Mouse (Mus musculus) kidney, postnatal 0 days (tissue): ENCODE measurements around the gene Ces2c. TPM values are rescaled to one million over a fixed set of nuclear protein-coding genes. Genes with fewer than 3 reads are reported as not detected.

Experiments used
- ATAC-seq: fragments of 200-750 bp; cut with Nextera tagmentation; replicated peaks from 2 replicates; pipeline ENCODE4 v1.8.0; 2017; ENCODE audit warnings: low read depth, moderate number of reproducible peaks, moderate TSS enrichment, moderate library complexity; ENCODE audit not compliant: low FRiP score
- DNase-seq: peaks from one replicate; pipeline ENCODE4 v3.0.0-alpha.2; 2016; ENCODE audit warnings: low spot score
- H3K27ac ChIP-seq: fragments of 300-500 bp; sonication (generic); 2 replicates; pipeline ENCODE4 v1.5.1; 2014; ENCODE audit warnings: mild to moderate bottlenecking
- H3K27me3 ChIP-seq: fragments of 300-500 bp; sonication (generic); 2 replicates; pipeline ENCODE4 v1.6.1; 2014; ENCODE audit warnings: low read length, mixed read lengths; ENCODE audit not compliant: insufficient read depth
- H3K36me3 ChIP-seq: fragments of 300-500 bp; sonication (generic); 2 replicates; pipeline ENCODE4 v1.6.1; 2014; ENCODE audit warnings: low read length, mixed read lengths; ENCODE audit not compliant: insufficient read depth
- H3K4me1 ChIP-seq: fragments of 300-500 bp; sonication (generic); replicated peaks from 2 replicates; pipeline ENCODE4 v1.6.1; 2014; ENCODE audit warnings: antibody characterized with exemption, low read length, mixed read lengths; ENCODE audit not compliant: insufficient read depth
- H3K4me2 ChIP-seq: fragments of 300-500 bp; sonication (generic); 2 replicates; pipeline ENCODE4 v1.6.1; 2014; ENCODE audit warnings: mild to moderate bottlenecking, low read length, moderate library complexity, mixed read lengths
- H3K4me3 ChIP-seq: fragments of 300-500 bp; sonication (generic); replicated peaks from 2 replicates; pipeline ENCODE4 v1.5.1; 2014; ENCODE audit warnings: low read depth, low read length
- H3K9ac ChIP-seq: fragments of 300-500 bp; sonication (generic); 2 replicates; pipeline ENCODE4 v1.6.1; 2014; ENCODE audit warnings: low read depth, low read length
- H3K9me3 ChIP-seq: fragments of 300-500 bp; sonication (generic); replicated peaks from 2 replicates; pipeline ENCODE4 v1.6.1; 2016; ENCODE audit warnings: low read length, inconsistent platforms, mixed read lengths
- CTCF ChIP-seq: IDR thresholded peaks from 2 replicates; pipeline ENCODE4 v1.5.1; 2016; ENCODE audit warnings: antibody characterized with exemption, low read depth, mild to moderate bottlenecking, moderate library complexity
- WGBS: fragments of 180-500 bp; shearing (Covaris S2); extraction: QIAGEN DNeasy Blood & Tissue Kit; methylation state at CpG from one replicate; pipeline ENCODE4 v1.1.7; 2014; 5-methylcytosine and 5-hydroxymethylcytosine counted together
- polyA plus RNA-seq: library from polyadenylated mRNA; unstranded; fragments of >200 nt; fragmentation: Nextera tagmentation; extraction: Ambion mirVana; gene quantifications from 2 replicates; pipeline ENCODE4 v1.2.1, GENCODE M21; 2015

The Ces2c gene
- 0.38 and 0.45 TPM in 2 replicates for polyA plus RNA-seq

DNA sequence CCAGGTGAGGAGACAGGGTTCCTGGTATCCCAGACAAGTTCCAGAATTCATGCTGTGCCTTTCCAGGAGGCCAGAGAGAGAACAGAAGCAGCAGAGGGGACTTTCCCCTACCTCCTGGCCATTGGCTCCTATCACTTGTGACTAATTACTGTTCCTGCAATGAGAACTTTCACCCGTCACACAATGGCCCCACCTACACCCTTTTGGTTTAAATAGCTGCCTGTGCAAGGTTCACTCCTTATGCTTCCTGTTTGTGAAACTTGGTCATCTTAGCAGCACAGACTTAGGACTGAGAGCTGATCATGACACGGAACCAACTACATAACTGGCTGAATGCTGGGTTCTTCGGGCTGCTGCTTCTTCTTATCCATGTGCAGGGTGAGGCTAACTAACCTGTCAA is at the start of gene Ces2c:
Gene Ces2c, plus strand, starts transcription at position 238 of the 400 bp plus-strand sequence.
- no peak within 1 kb of the TSS for H3K9ac ChIP-seq
- no peak within 1 kb of the TSS for H3K4me2 ChIP-seq
- no peak within 1 kb of the TSS for H3K27ac ChIP-seq
- H3K36me3 ChIP-seq = no peaks in the 10 kb centered on the region
- H3K4me3 ChIP-seq = no peak within 1 kb of the TSS
- no peak for DNase-seq
- TF ChIP-seq CTCF = no peak
- no peaks in the 10 kb centered on the region for H3K27me3 ChIP-seq
- no peak for ATAC-seq
- H3K4me1 ChIP-seq = no peaks in the 10 kb centered on the region
- H3K9me3 ChIP-seq = no peaks in the 10 kb centered on the region
- 76% methylated on average over 3 of the region's 3 CpGs for WGBS

GRCm38 (mm10) chr8:104799385-104799784 is 47.5 kb upstream of the Ces2c start:
- no peak for TF ChIP-seq CTCF
- Histone ChIP-seq H3K27me3 (no peaks in the 10 kb centered on the region), H3K9me3 (no peaks in the 10 kb centered on the region), H3K4me2 (no peak overlapping the region), H3K4me3 (no peak overlapping the region), H3K27ac (no peak overlapping the region), H3K4me1 (no peaks in the 10 kb centered on the region), H3K9ac (no peak overlapping the region), H3K36me3 (no peaks in the 10 kb centered on the region)
- ATAC-seq (no peak), DNase-seq (no peak)
- WGBS = 86% methylated on average over 1 of the region's 1 CpGs

- no peak overlapping the region for H3K4me2 ChIP-seq
- no peaks in the 10 kb centered on the region for H3K27me3 ChIP-seq
- H3K4me3 ChIP-seq = no peak overlapping the region
- no peak overlapping the region for H3K9ac ChIP-seq
- no peak for ATAC-seq
- 70% methylated on average over 2 of the region's 2 CpGs for WGBS
- H3K36me3 ChIP-seq = no peaks in the 10 kb centered on the region
- TF ChIP-seq CTCF = no peak
- no peaks in the 10 kb centered on the region for H3K4me1 ChIP-seq
- DNase-seq = no peak
- no peak overlapping the region for H3K27ac ChIP-seq
- H3K9me3 ChIP-seq = no peaks in the 10 kb centered on the region
Observed at GRCm38 (mm10) chr8:104806127-104806526, 40.7 kb upstream of the Ces2c start.

- Histone ChIP-seq H3K4me1 (no peaks in the 10 kb centered on the region), H3K36me3 (no peaks in the 10 kb centered on the region), H3K9me3 (no peaks in the 10 kb centered on the region), H3K4me2 (no peak overlapping the region), H3K27me3 (no peaks in the 10 kb centered on the region), H3K27ac (no peak overlapping the region), H3K4me3 (no peak overlapping the region), H3K9ac (no peak overlapping the region)
- no peak for TF ChIP-seq CTCF
- 78% methylated on average over 7 of the region's 7 CpGs for WGBS
- ATAC-seq (no peak), DNase-seq (no peak)
Observed at GRCm38 (mm10) chr8:104808542-104809413, 38.1 kb upstream of the Ces2c start.

DNA sequence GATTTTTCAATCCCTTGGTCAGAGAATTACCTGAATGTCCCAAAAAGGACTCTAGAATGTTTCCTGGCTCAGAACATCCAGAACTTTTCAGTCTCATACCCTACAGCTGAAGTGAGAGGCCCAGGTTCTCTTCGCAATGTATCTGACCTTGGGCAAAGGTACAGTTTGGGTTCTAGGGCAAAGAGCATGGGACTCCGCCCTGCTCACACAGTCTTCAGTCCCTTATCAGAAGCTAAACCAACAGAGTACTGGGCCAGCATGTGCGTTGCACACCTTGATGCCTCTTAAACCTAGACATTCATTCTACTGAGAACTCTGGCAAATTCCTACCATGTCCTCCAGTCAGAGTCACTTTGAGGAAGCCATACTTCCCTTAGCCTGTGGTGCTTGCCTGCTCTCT is 37.4 kb upstream of the Ces2c start:
- no peaks in the 10 kb centered on the region for H3K4me1 ChIP-seq
- 91% methylated on average over 3 of the region's 3 CpGs for WGBS
- no peaks in the 10 kb centered on the region for H3K36me3 ChIP-seq
- H3K27me3 ChIP-seq = no peaks in the 10 kb centered on the region
- no peak overlapping the region for H3K9ac ChIP-seq
- H3K9me3 ChIP-seq = no peaks in the 10 kb centered on the region
- no peak overlapping the region for H3K4me3 ChIP-seq
- DNase-seq (no peak), ATAC-seq (no peak)
- TF ChIP-seq CTCF = no peak
- no peak overlapping the region for H3K27ac ChIP-seq
- H3K4me2 ChIP-seq = no peak overlapping the region

DNA sequence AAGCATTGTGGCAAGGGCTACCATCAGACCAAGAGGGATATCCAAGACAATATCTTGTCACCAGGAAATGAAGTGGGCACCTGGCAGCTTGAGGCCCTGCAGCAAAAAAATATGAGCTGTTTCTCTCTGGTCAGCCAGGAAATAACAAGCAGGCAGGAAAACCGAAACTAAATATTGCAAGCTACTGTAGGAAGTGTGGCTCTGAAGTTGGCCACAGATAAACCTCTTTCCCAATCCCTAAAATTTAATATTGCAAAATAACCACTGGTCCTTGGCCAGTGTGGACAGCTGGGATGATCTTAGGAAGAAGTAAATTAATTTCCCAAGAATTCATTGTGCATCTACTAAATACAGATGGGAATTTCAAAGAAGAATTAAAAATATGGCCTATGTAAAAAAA is 20.0 kb upstream of the Ces2c start:
- H3K9ac ChIP-seq = no peak overlapping the region
- H3K4me1 ChIP-seq = no peaks in the 10 kb centered on the region
- H3K4me3 ChIP-seq = no peak overlapping the region
- H3K4me2 ChIP-seq = no peak overlapping the region
- H3K27ac ChIP-seq = no peak overlapping the region
- H3K36me3 ChIP-seq = no peaks in the 10 kb centered on the region
- no peak for DNase-seq
- no peak for ATAC-seq
- H3K27me3 ChIP-seq = no peaks in the 10 kb centered on the region
- H3K9me3 ChIP-seq = no peaks in the 10 kb centered on the region
- WGBS = 71% methylated on average over 1 of the region's 1 CpGs
- no peak for TF ChIP-seq CTCF
